Mouse (Mus musculus): ENCODE measurements at regions not wholly inside any gene's neighbourhood (a gene's known extent, or its start where the extent isn't known, plus 50 kb on each side); places are given as distances from the start of the nearest gene placed in this dataset.
"Not testable (repeated sequence)": the region's sequence is repeated elsewhere in the genome, so short reads cannot be mapped to it uniquely, and the experiment has no call there.

- no peak overlapping the region for H3K9ac ChIP-seq (ENCODE audit: low read depth, low read length)
Measured at GRCm38 (mm10) chr6:26332226-26332625, 523.2 kb upstream of the Pot1a start.

GRCm38 (mm10) chr6:26304147-26304546 is 495.1 kb upstream of the Pot1a start:
- H3K9ac ChIP-seq (ENCODE audit: low read depth, low read length), result no peak overlapping the region
- no peak for DNase-seq (ENCODE audit: low spot score)
- TF ChIP-seq CTCF (IDR thresholded peaks at IDR 0.05; ENCODE audit: low read depth), result no peak
- H3K4me2 ChIP-seq (ENCODE audit: low read length), result no peak overlapping the region
- no peaks in the 10 kb centered on the region for H3K27me3 ChIP-seq (ENCODE audit: insufficient read depth, low read length)
- H3K27ac ChIP-seq, result no peak overlapping the region
- 60% methylated on average over 1 of the region's 1 CpGs for WGBS
- no peaks in the 10 kb centered on the region for H3K36me3 ChIP-seq (ENCODE audit: insufficient read depth, low read length)
- no peaks in the 10 kb centered on the region for H3K4me1 ChIP-seq (replicated peaks; ENCODE audit: insufficient read depth, low read length)
- no peak for ATAC-seq (replicated peaks; ENCODE audit: low FRiP score, low read depth)
- no peak overlapping the region for H3K4me3 ChIP-seq (replicated peaks; ENCODE audit: low read depth, low read length)
- H3K9me3 ChIP-seq (replicated peaks; ENCODE audit: low read length), result no peaks in the 10 kb centered on the region

More at GRCm38 (mm10) chr6:26332226-26332625, 523.2 kb upstream of the Pot1a start:
- DNase-seq (ENCODE audit: low spot score) (no peak), ATAC-seq (replicated peaks; ENCODE audit: low FRiP score, low read depth) (no peak)
- Histone ChIP-seq H3K27me3 (ENCODE audit: insufficient read depth, low read length) (no peaks in the 10 kb centered on the region), H3K4me3 (replicated peaks; ENCODE audit: low read depth, low read length) (no peak overlapping the region), H3K36me3 (ENCODE audit: insufficient read depth, low read length) (no peaks in the 10 kb centered on the region), H3K9me3 (replicated peaks; ENCODE audit: low read length) (no peaks in the 10 kb centered on the region), H3K4me1 (replicated peaks; ENCODE audit: insufficient read depth, low read length) (no peaks in the 10 kb centered on the region), H3K4me2 (ENCODE audit: low read length) (no peak overlapping the region), H3K27ac (no peak overlapping the region)
- TF ChIP-seq CTCF (IDR thresholded peaks at IDR 0.05; ENCODE audit: low read depth), result no peak

GRCm38 (mm10) chr6:26301564-26301963 is 492.5 kb upstream of the Pot1a start:
- 75% methylated on average over 2 of the region's 2 CpGs for WGBS

GRCm38 (mm10) chr6:26299208-26299607 is 490.2 kb upstream of the Pot1a start:
- ATAC-seq (replicated peaks; ENCODE audit: low FRiP score, low read depth), result no peak
- Histone ChIP-seq H3K4me1 (replicated peaks; ENCODE audit: insufficient read depth, low read length) (no peaks in the 10 kb centered on the region), H3K36me3 (ENCODE audit: insufficient read depth, low read length) (no peaks in the 10 kb centered on the region), H3K4me3 (replicated peaks; ENCODE audit: low read depth, low read length) (no peak overlapping the region), H3K9ac (ENCODE audit: low read depth, low read length) (no peak overlapping the region), H3K9me3 (replicated peaks; ENCODE audit: low read length) (no peaks in the 10 kb centered on the region), H3K4me2 (ENCODE audit: low read length) (no peak overlapping the region), H3K27me3 (ENCODE audit: insufficient read depth, low read length) (no peaks in the 10 kb centered on the region), H3K27ac (no peak overlapping the region)
- no peak for TF ChIP-seq CTCF (IDR thresholded peaks at IDR 0.05; ENCODE audit: low read depth)
- no peak for DNase-seq (ENCODE audit: low spot score)

More at GRCm38 (mm10) chr6:26301564-26301963, 492.5 kb upstream of the Pot1a start:
- not testable (repeated sequence) for H3K4me3 ChIP-seq (replicated peaks; ENCODE audit: low read depth, low read length); ATAC-seq (replicated peaks; ENCODE audit: low FRiP score, low read depth); H3K27ac ChIP-seq; DNase-seq (ENCODE audit: low spot score); H3K4me1 ChIP-seq (replicated peaks; ENCODE audit: insufficient read depth, low read length); H3K27me3 ChIP-seq (ENCODE audit: insufficient read depth, low read length); H3K9me3 ChIP-seq (replicated peaks; ENCODE audit: low read length); H3K4me2 ChIP-seq (ENCODE audit: low read length); H3K9ac ChIP-seq (ENCODE audit: low read depth, low read length); H3K36me3 ChIP-seq (ENCODE audit: insufficient read depth, low read length)
- 0 out of 2 replicates have a peak, but pooled peaks have one; percentile 7 for TF ChIP-seq CTCF (IDR thresholded peaks at IDR 0.05; ENCODE audit: low read depth)

- not testable (repeated sequence) for H3K4me2 ChIP-seq (ENCODE audit: low read length); H3K27ac ChIP-seq; H3K36me3 ChIP-seq (ENCODE audit: insufficient read depth, low read length); H3K27me3 ChIP-seq (ENCODE audit: insufficient read depth, low read length); H3K9me3 ChIP-seq (replicated peaks; ENCODE audit: low read length); DNase-seq (ENCODE audit: low spot score); H3K4me1 ChIP-seq (replicated peaks; ENCODE audit: insufficient read depth, low read length); ATAC-seq (replicated peaks; ENCODE audit: low FRiP score, low read depth); H3K4me3 ChIP-seq (replicated peaks; ENCODE audit: low read depth, low read length); H3K9ac ChIP-seq (ENCODE audit: low read depth, low read length)
- WGBS, result 84% methylated on average over 6 of the region's 6 CpGs
Measured at GRCm38 (mm10) chr6:26297420-26297819, 488.4 kb upstream of the Pot1a start.

- 70% methylated on average over 1 of the region's 1 CpGs for WGBS
- no peak for TF ChIP-seq CTCF (IDR thresholded peaks at IDR 0.05; ENCODE audit: low read depth)
Measured at GRCm38 (mm10) chr6:26287900-26288299, 478.9 kb upstream of the Pot1a start.

More at GRCm38 (mm10) chr6:26287900-26288299, 478.9 kb upstream of the Pot1a start:
- Histone ChIP-seq H3K27ac (no peak overlapping the region), H3K4me1 (replicated peaks; ENCODE audit: insufficient read depth, low read length) (no peaks in the 10 kb centered on the region), H3K4me3 (replicated peaks; ENCODE audit: low read depth, low read length) (no peak overlapping the region), H3K9ac (ENCODE audit: low read depth, low read length) (no peak overlapping the region), H3K4me2 (ENCODE audit: low read length) (no peak overlapping the region), H3K9me3 (replicated peaks; ENCODE audit: low read length) (no peaks in the 10 kb centered on the region), H3K27me3 (ENCODE audit: insufficient read depth, low read length) (no peaks in the 10 kb centered on the region), H3K36me3 (ENCODE audit: insufficient read depth, low read length) (no peaks in the 10 kb centered on the region)
- no peak for ATAC-seq (replicated peaks; ENCODE audit: low FRiP score, low read depth)
- DNase-seq (ENCODE audit: low spot score), result no peak

Measured in kidney, postnatal 0 days (tissue).